Mouse (Mus musculus): ENCODE measurements at regions not wholly inside any gene's neighbourhood (a gene's known extent, or its start where the extent isn't known, plus 50 kb on each side); places are given as distances from the start of the nearest gene placed in this dataset.

- no peaks in the 10 kb centered on the region for H3K36me3 ChIP-seq (ENCODE audit: control insufficient read depth, insufficient read depth, low read length, poor library complexity, severe bottlenecking)
- H3K27me3 ChIP-seq (ENCODE audit: control insufficient read depth, insufficient read depth, low read length, poor library complexity, severe bottlenecking), result no peaks in the 10 kb centered on the region
- DNase-seq (ENCODE audit: low read depth, low spot score), result no peak
These were observed 230.0 kb downstream of the Rdh14 start for GRCm38 (mm10) chr12:10620541-10620940.

DNA sequence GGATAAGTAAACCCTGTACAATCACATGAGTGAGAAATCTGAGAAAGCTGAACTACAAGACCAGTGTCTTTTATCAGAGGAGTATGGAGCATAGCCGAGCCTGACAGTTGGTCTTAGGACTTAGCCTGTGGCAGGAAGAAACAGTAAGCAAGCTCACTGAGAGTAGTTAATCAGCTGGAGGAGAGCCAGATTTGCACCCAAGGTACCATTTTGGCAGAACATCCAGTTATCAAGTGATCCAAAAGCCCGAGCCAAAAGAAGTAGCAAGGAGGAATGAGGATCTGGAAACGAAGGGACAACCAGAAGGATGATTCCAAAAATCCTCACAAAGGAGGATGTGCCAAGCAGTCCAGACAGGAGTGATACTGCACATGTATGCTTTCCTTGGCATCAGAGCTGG lies 248.0 kb downstream of the Rdh14 start:
- H3K27me3 ChIP-seq (ENCODE audit: control insufficient read depth, insufficient read depth, low read length, poor library complexity, severe bottlenecking), result no peaks in the 10 kb centered on the region
- no peak for DNase-seq (ENCODE audit: low read depth, low spot score)
- no peaks in the 10 kb centered on the region for H3K36me3 ChIP-seq (ENCODE audit: control insufficient read depth, insufficient read depth, low read length, poor library complexity, severe bottlenecking)

DNA sequence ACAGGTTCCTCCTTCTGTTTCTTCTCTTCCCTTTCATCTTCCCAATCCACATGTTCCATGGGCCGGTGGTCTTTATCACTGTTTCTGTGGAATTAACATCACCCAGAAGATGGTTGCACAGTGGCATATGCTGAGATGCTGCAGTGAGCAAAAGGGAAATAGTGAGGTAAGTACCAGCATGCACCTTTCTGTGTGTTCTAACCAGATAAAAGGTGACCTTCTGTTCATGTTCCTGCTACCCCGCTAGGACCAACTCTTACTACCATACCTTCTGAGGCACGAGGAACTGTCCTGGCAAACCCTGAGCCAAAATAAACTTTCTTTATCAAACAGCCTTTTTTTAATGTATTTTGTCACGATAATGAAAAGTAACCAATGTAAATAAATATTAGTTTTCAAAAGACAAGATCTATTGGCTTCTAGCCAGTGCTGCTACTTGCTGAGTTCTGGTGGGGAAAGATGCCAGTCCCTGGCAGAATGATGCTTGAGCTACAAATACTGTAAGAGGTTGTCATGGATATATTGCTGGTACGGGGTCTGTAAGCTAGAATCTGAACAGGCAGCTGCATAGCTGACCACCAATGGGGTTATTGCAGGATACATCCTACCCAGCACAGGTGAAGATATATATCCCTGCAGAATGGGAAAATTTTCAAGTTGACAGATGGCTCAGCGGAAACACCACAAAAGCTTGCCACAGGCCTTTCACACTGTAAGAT lies 264.1 kb downstream of the Rdh14 start:
- Histone ChIP-seq H3K36me3 (ENCODE audit: control insufficient read depth, insufficient read depth, low read length, poor library complexity, severe bottlenecking) (no peaks in the 10 kb centered on the region), H3K27me3 (ENCODE audit: control insufficient read depth, insufficient read depth, low read length, poor library complexity, severe bottlenecking) (no peaks in the 10 kb centered on the region)
- no peak for DNase-seq (ENCODE audit: low read depth, low spot score)

DNA sequence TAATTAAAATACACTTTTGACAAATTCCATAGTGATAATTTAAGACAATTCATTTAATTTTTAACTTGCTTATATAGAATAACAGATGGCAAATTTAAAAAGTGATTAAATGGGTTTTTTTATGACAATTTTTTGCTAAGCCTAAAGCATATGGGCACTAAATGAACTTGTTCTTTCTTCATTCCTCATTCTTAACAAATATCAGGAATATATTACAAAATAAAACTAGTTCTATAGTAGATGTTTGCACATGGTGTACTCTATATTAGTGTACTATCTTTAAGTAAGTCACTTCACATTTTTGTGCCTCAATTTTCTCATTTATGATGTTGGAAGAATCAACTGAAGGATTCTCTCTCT lies 264.6 kb downstream of the Rdh14 start:
- Histone ChIP-seq H3K27me3 (ENCODE audit: control insufficient read depth, insufficient read depth, low read length, poor library complexity, severe bottlenecking) (no peaks in the 10 kb centered on the region), H3K36me3 (ENCODE audit: control insufficient read depth, insufficient read depth, low read length, poor library complexity, severe bottlenecking) (no peaks in the 10 kb centered on the region)
- DNase-seq (ENCODE audit: low read depth, low spot score), result no peak

DNA sequence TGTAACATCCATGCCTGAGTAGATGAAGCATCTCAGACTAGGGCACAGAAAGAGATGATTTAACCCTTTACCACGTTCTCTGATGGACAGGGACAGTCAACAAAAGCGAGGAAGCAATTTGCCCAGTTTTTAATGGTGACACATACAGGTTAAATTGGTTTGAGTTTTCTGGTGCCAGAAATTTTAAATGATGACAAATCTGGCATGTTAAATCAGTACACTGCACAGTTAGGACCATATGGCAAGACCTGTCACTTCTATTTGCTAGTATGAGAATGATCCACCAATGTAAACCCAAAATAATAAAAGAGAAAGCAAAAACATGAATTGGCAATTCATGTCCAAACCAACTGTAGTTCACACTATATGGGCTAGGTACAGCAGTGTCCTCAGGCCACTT lies 268.3 kb downstream of the Rdh14 start:
- no peaks in the 10 kb centered on the region for H3K36me3 ChIP-seq (ENCODE audit: control insufficient read depth, insufficient read depth, low read length, poor library complexity, severe bottlenecking)
- DNase-seq (ENCODE audit: low read depth, low spot score), result no peak
- no peaks in the 10 kb centered on the region for H3K27me3 ChIP-seq (ENCODE audit: control insufficient read depth, insufficient read depth, low read length, poor library complexity, severe bottlenecking)

GRCm38 (mm10) chr12:10686747-10687146 lies 296.2 kb downstream of the Rdh14 start:
- no peaks in the 10 kb centered on the region for H3K27me3 ChIP-seq (ENCODE audit: control insufficient read depth, insufficient read depth, low read length, poor library complexity, severe bottlenecking)
- no peaks in the 10 kb centered on the region for H3K36me3 ChIP-seq (ENCODE audit: control insufficient read depth, insufficient read depth, low read length, poor library complexity, severe bottlenecking)

More at GRCm38 (mm10) chr12:10686747-10687146, 296.2 kb downstream of the Rdh14 start:
- DNase-seq (ENCODE audit: low read depth, low spot score), result no peak
